Mouse (Mus musculus): ENCODE measurements at regions not wholly inside any gene's neighbourhood (a gene's known extent, or its start where the extent isn't known, plus 50 kb on each side); places are given as distances from the start of the nearest gene placed in this dataset.

DNA sequence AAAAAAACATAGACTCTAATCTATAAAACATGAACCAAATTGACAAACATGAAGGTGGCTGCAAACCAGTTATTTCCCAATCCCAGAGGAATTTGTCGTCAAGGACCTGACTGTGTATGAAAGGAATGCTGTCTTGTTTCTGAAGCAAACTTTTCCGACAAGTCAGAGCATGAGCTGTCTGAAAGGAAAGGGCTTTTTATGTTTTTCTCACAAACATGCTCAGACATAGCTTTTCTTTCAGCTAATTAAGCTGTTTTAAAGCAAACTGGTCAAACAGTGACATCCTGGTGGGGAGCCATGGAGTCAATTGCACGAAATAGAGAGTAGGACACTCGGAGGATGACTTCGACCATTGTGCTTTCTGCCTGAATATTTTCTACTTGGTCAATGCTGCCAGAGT is 108.2 kb downstream of the Olig3 start:
- TF ChIP-seq CTCF (IDR thresholded peaks at IDR 0.05; ENCODE audit: low read depth, low read length), result no peak
- no peak for TF ChIP-seq POLR2A (IDR thresholded peaks at IDR 0.05; ENCODE audit: extremely low read depth, insufficient read depth, low read length)
